Comparison of ENCODE assay signal across 9 mouse cellular contexts in genomic region chr13:59515074-59515473, GRCm38 (mm10).
DNase-seq lines count a peak whose midpoint lies in the region; ATAC-seq and TF ChIP-seq lines count a peak whose summit lies in the region.
"Had no signal": no experiment of that assay in that cellular context is flagged by ENCODE, and none has a peak within 500 bp of the region (broad histone marks: within the 10 kb centered on the region; RNA-seq: fewer than 3 reads in every experiment).

No protein-coding gene starts in this region.

- H3K4me1 ChIP-seq in kidney, adult 2 months (ENCODE audit: control insufficient read depth, insufficient read depth, low read length) = no peaks in the 10 kb centered on the region
- H3K4me1 ChIP-seq in liver, embryonic 12.5 days = no peaks in the 10 kb centered on the region
- H3K4me1 ChIP-seq: embryonic facial prominence, embryonic 15.5 days had no signal

- no peak for TF ChIP-seq POLR2A in kidney, adult 2 months (IDR thresholded peaks at IDR 0.05; ENCODE audit: low read depth, low read length)

- no peaks in the 10 kb centered on the region for H3K27me3 ChIP-seq in kidney, adult 2 months (replicated peaks; ENCODE audit: control insufficient read depth, insufficient read depth, low read length)
- H3K27me3 ChIP-seq in liver, embryonic 12.5 days (replicated peaks) = no peaks in the 10 kb centered on the region
- H3K27me3 ChIP-seq: embryonic facial prominence, embryonic 15.5 days had no signal

- peak; percentile 42; the same call in 1 of the 2 replicates for ATAC-seq in liver, embryonic 12.5 days

- no peak overlapping the region for H3K4me2 ChIP-seq in liver, embryonic 12.5 days
- H3K4me2 ChIP-seq: embryonic facial prominence, embryonic 15.5 days had no signal

- H3K4me3 ChIP-seq in kidney, adult 2 months (ENCODE audit: insufficient read depth, low read depth, low read length) = no peak overlapping the region
- no peak overlapping the region for H3K4me3 ChIP-seq in liver, embryonic 12.5 days
- H3K4me3 ChIP-seq: embryonic facial prominence, embryonic 15.5 days had no signal

- H3K9me3 ChIP-seq in liver, embryonic 12.5 days (replicated peaks) = no peaks in the 10 kb centered on the region
- H3K9me3 ChIP-seq: embryonic facial prominence, embryonic 15.5 days had no signal

- no peak overlapping the region for H3K27ac ChIP-seq in kidney, adult 2 months (ENCODE audit: insufficient read depth, low read depth, low read length)
- no peak overlapping the region for H3K27ac ChIP-seq in liver, embryonic 12.5 days
- H3K27ac ChIP-seq: embryonic facial prominence, embryonic 15.5 days had no signal

- peak; percentile 40 for DNase-seq in kidney, adult 2 months
- DNase-seq in kidney, adult 11 months = no peak
- peak; percentile 37 for DNase-seq in CD4-positive helper T cell, adult 2 months (ENCODE audit: low read depth, low spot score)
- peak; percentile 69 for DNase-seq in ZHBTc4 (ENCODE audit: low read depth, low spot score)
- DNase-seq in embryo, embryonic 9.5 days (ENCODE audit: extremely low spot score) = peak; percentile 61
- peak; percentile 20 for DNase-seq in skeletal muscle tissue, adult 2 months (ENCODE audit: low read depth, low spot score)
- no peak for DNase-seq in frontal cortex, postnatal 10 days (ENCODE audit: low spot score in 2 of 2)

- WGBS in kidney, adult 2 months = 41% methylated on average over 7 of the region's 7 CpGs
- WGBS in liver, embryonic 12.5 days (ENCODE audit: insufficient replicate concordance) = 28% methylated on average over 7 of the region's 7 CpGs

- no peaks in the 10 kb centered on the region; the same call in 1 of the 2 replicates for H3K36me3 ChIP-seq in kidney, adult 2 months (ENCODE audit: control insufficient read depth, insufficient read depth, low read length)
- peaks cover 25% of the 10 kb centered on the region for H3K36me3 ChIP-seq in liver, embryonic 12.5 days

- H3K9ac ChIP-seq in liver, embryonic 12.5 days = no peak overlapping the region
- H3K9ac ChIP-seq: embryonic facial prominence, embryonic 15.5 days had no signal

- TF ChIP-seq CTCF in kidney, adult 2 months (conservative IDR thresholded peaks at IDR 0.05; ENCODE audit: insufficient read depth, insufficient read length, low read depth, low read length) = peak; percentile 68

Comparison
In these comparisons a context has a peak if more than half of its experiments do, and no peak if none do; other contexts are left out.
1. DNase-seq: peak in kidney, adult 2 months (single experiment), CD4-positive helper T cell, adult 2 months (single experiment), ZHBTc4 (single experiment), embryo, embryonic 9.5 days (single experiment) and skeletal muscle tissue, adult 2 months (single experiment); none in kidney, adult 11 months (single experiment) and frontal cortex, postnatal 10 days (0 of 2).